Mouse (Mus musculus): ENCODE measurements around the gene Ncoa4. TPM values are rescaled to one million over a fixed set of nuclear protein-coding genes. Genes with fewer than 3 reads are reported as not detected.
"Not testable (repeated sequence)": the region's sequence is repeated elsewhere in the genome, so short reads cannot be mapped to it uniquely, and the experiment has no call there.

Ncoa4 gene
- polyA plus RNA-seq, 1 experiment, result 22.8 TPM

- Histone ChIP-seq H3K27ac (ENCODE audit: insufficient read depth, low read depth, low read length) (no peak overlapping the region), H3K4me1 (ENCODE audit: control insufficient read depth, insufficient read depth, insufficient read length, low read length) (peaks cover 13% of the 10 kb centered on the region; the same call in 1 of the 2 replicates), H3K27me3 (ENCODE audit: control insufficient read depth, insufficient read depth, low read length) (no peaks in the 10 kb centered on the region), H3K36me3 (ENCODE audit: control insufficient read depth, insufficient read depth, low read length) (peaks cover 4% of the 10 kb centered on the region), H3K4me3 (ENCODE audit: low read depth, low read length) (no peak overlapping the region)
- 48% methylated on average over 2 of the region's 2 CpGs for WGBS
- TF ChIP-seq CTCF (IDR thresholded peaks at IDR 0.05; ENCODE audit: extremely low read depth, insufficient read length, insufficient replicate concordance, low read depth, low read length), result no peak
- TF ChIP-seq POLR2A (IDR thresholded peaks at IDR 0.05; ENCODE audit: low read depth, low read length), result no peak
Measured at GRCm38 (mm10) chr14:32166062-32166441, 6.4 kb downstream of the Ncoa4 start.

DNA sequence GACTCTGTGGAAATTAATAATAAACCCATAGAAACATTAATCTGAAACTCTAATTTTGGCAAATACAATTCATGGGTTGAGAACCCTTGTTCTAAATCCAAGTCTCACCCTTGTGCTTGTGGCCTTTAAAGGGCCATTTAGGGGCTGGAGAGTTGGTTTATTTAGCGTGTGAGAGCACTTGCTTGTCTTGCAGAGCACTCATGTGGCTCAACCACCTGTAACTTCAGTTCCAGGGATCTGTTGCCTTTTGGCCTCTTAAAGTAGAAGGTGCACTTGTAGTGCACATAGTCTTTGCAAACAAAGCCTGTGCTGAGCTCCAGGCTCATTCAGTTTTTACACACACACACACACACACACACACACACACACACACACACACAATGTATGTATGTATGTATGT lies 7.2 kb downstream of the Ncoa4 start:
- peaks cover 6% of the 10 kb centered on the region for H3K36me3 ChIP-seq (ENCODE audit: control insufficient read depth, insufficient read depth, low read length)
- WGBS, result 55% methylated on average over 1 of the region's 1 CpGs
- H3K27ac ChIP-seq (ENCODE audit: insufficient read depth, low read depth, low read length), result no peak overlapping the region
- peaks cover 9% of the 10 kb centered on the region; the same call in 1 of the 2 replicates for H3K4me1 ChIP-seq (ENCODE audit: control insufficient read depth, insufficient read depth, insufficient read length, low read length)
- H3K27me3 ChIP-seq (ENCODE audit: control insufficient read depth, insufficient read depth, low read length), result no peaks in the 10 kb centered on the region
- H3K4me3 ChIP-seq (ENCODE audit: low read depth, low read length), result no peak overlapping the region
- TF ChIP-seq POLR2A (IDR thresholded peaks at IDR 0.05; ENCODE audit: low read depth, low read length) (no peak), CTCF (IDR thresholded peaks at IDR 0.05; ENCODE audit: extremely low read depth, insufficient read length, insufficient replicate concordance, low read depth, low read length) (no peak)

DNA sequence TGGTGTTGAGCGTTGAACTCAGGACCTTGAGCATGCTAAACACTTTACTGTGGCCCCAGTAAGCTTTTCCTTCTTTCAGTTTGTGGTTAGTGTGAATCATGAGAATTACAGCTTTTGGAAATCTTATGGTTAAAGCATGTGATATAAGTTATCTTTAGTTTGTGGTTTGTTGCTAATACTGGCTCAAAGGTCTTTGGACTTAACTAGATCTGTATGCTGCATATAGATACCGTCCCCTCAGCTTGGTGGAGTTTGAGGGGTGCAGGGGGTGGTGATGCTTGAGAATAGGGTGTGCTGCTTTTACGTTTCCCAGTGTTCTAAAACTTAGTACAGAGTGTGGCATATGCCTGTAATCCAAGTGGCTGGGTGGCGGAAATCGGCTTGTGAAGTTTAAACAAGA lies 7.7 kb downstream of the Ncoa4 start:
- H3K4me3 ChIP-seq (ENCODE audit: low read depth, low read length), result no peak overlapping the region
- WGBS, result 73% methylated on average over 5 of the region's 5 CpGs

DNA sequence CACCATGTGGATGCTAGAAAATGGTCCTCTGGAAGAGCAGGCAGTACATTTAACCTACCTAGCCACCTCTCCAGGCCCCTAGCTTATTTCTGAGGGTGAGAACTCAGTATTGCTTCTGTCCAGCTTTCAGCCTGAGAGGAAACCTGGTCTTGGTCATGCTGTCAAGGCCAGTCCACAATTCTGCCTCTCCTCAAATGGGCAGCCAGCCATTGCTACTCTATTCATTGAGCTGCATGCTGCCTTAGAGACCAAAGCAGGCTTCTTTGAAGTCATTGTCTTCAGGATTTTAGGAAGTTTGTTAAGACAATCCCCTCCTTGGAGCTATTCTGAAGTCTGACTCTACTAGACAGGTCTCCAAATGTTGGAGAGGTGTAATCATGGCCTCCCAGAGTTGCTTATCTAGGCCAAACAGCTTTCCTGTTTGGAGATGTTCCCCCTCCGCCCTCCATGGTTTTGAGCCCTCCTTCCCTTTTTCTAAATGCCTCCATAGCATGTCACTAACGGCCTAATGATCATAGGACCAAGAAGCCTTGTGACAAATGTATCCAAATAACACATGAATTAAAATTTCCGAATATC lies 9.1 kb downstream of the Ncoa4 start:
- WGBS, result 76% methylated on average over 3 of the region's 3 CpGs
- no peak overlapping the region for H3K27ac ChIP-seq (ENCODE audit: insufficient read depth, low read depth, low read length)
- no peak overlapping the region for H3K4me3 ChIP-seq (ENCODE audit: low read depth, low read length)
- H3K27me3 ChIP-seq (ENCODE audit: control insufficient read depth, insufficient read depth, low read length), result no peaks in the 10 kb centered on the region
- H3K36me3 ChIP-seq (ENCODE audit: control insufficient read depth, insufficient read depth, low read length), result peaks cover 16% of the 10 kb centered on the region
- peaks cover 6% of the 10 kb centered on the region; the same call in 1 of the 2 replicates for H3K4me1 ChIP-seq (ENCODE audit: control insufficient read depth, insufficient read depth, insufficient read length, low read length)
- TF ChIP-seq CTCF (IDR thresholded peaks at IDR 0.05; ENCODE audit: extremely low read depth, insufficient read length, insufficient replicate concordance, low read depth, low read length) (no peak), POLR2A (IDR thresholded peaks at IDR 0.05; ENCODE audit: low read depth, low read length) (no peak)

More for the DNA sequence above, 7.7 kb downstream of the Ncoa4 start:
- no peak overlapping the region for H3K27ac ChIP-seq (ENCODE audit: insufficient read depth, low read depth, low read length)
- peaks cover 6% of the 10 kb centered on the region for H3K36me3 ChIP-seq (ENCODE audit: control insufficient read depth, insufficient read depth, low read length)
- no peak for TF ChIP-seq POLR2A (IDR thresholded peaks at IDR 0.05; ENCODE audit: low read depth, low read length)
- no peak for TF ChIP-seq CTCF (IDR thresholded peaks at IDR 0.05; ENCODE audit: extremely low read depth, insufficient read length, insufficient replicate concordance, low read depth, low read length)
- H3K4me1 ChIP-seq (ENCODE audit: control insufficient read depth, insufficient read depth, insufficient read length, low read length), result peaks cover 8% of the 10 kb centered on the region; the same call in 1 of the 2 replicates
- H3K27me3 ChIP-seq (ENCODE audit: control insufficient read depth, insufficient read depth, low read length), result no peaks in the 10 kb centered on the region

- Histone ChIP-seq H3K27me3 (ENCODE audit: control insufficient read depth, insufficient read depth, low read length) (no peaks in the 10 kb centered on the region), H3K27ac (ENCODE audit: insufficient read depth, low read depth, low read length) (no peak overlapping the region), H3K36me3 (ENCODE audit: control insufficient read depth, insufficient read depth, low read length) (peaks cover 23% of the 10 kb centered on the region), H3K4me1 (ENCODE audit: control insufficient read depth, insufficient read depth, insufficient read length, low read length) (peaks cover 3% of the 10 kb centered on the region; the same call in 1 of the 2 replicates), H3K4me3 (ENCODE audit: low read depth, low read length) (no peak overlapping the region)
- TF ChIP-seq POLR2A (IDR thresholded peaks at IDR 0.05; ENCODE audit: low read depth, low read length) (no peak), CTCF (IDR thresholded peaks at IDR 0.05; ENCODE audit: extremely low read depth, insufficient read length, insufficient replicate concordance, low read depth, low read length) (no peak)
- WGBS, result 90% methylated on average over 4 of the region's 4 CpGs
Measured at GRCm38 (mm10) chr14:32170137-32170536, 10.5 kb downstream of the Ncoa4 start.

DNA sequence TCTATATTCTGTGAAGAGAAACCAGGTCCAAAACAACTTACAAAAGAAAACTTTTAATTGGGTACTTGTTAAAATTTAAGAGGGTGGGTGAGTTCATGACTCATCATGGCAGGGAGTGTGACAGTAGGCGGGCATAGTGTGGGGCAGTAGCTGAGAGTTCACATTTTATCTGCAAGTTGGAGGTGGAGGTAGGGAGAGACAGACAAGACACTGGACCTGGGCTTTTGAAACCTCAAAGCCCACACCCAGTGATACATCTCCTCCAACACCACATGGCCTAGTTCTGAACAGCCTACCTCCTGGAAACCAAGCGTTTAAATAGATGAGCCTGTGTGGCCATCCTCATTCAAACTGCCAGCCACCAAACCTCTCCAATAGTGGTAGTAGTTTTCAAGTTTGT lies 15.6 kb downstream of the Ncoa4 start:
- Histone ChIP-seq H3K27me3 (ENCODE audit: control insufficient read depth, insufficient read depth, low read length) (no peaks in the 10 kb centered on the region), H3K27ac (ENCODE audit: insufficient read depth, low read depth, low read length) (no peak overlapping the region), H3K36me3 (ENCODE audit: control insufficient read depth, insufficient read depth, low read length) (peaks cover 38% of the 10 kb centered on the region), H3K4me1 (ENCODE audit: control insufficient read depth, insufficient read depth, insufficient read length, low read length) (no peaks in the 10 kb centered on the region), H3K4me3 (ENCODE audit: low read depth, low read length) (no peak overlapping the region)
- 77% methylated on average over 2 of the region's 2 CpGs for WGBS
- TF ChIP-seq CTCF (IDR thresholded peaks at IDR 0.05; ENCODE audit: extremely low read depth, insufficient read length, insufficient replicate concordance, low read depth, low read length) (no peak), POLR2A (IDR thresholded peaks at IDR 0.05; ENCODE audit: low read depth, low read length) (no peak)

GRCm38 (mm10) chr14:32176590-32176989 lies 16.9 kb downstream of the Ncoa4 start:
- not testable (repeated sequence) for H3K4me1 ChIP-seq (ENCODE audit: control insufficient read depth, insufficient read depth, insufficient read length, low read length); H3K27me3 ChIP-seq (ENCODE audit: control insufficient read depth, insufficient read depth, low read length); H3K27ac ChIP-seq (ENCODE audit: insufficient read depth, low read depth, low read length); H3K4me3 ChIP-seq (ENCODE audit: low read depth, low read length)
- 48% methylated on average over 5 of the region's 5 CpGs for WGBS
- peaks cover 41% of the 10 kb centered on the region for H3K36me3 ChIP-seq (ENCODE audit: control insufficient read depth, insufficient read depth, low read length)

Data from small intestine, adult 2 months (tissue).